Mouse (Mus musculus) adrenal gland, adult 18-20 months (tissue): Measurements from ENCODE around the gene Cwc22. TPM values are rescaled to one million over a fixed set of nuclear protein-coding genes. Genes with fewer than 3 reads are reported as not detected.
A peak's percentile ranks its signal among the peaks of the same experiment; 100 is the strongest.

Experiments used
- DNase-seq, 2 experiments: peaks; one replicate each; pipeline ENCODE4 v3.0.0; 2021 to 2022; ENCODE audit warnings: low spot score in 2 of 2
- long read RNA-seq, 2 experiments: library from polyadenylated mRNA; stranded (forward); transcript quantifications; one replicate each; pipeline ENCODE4 v2.0.0; 2021
- total RNA-seq, 2 experiments: library from RNA; stranded (reverse); gene quantifications; 1 replicate in 1 of 2; 2 replicates in 1 of 2; pipeline ENCODE4 v1.2.3; 2021

Cwc22 gene
- 10 to 100 TPM; 24.4 to 26.6 TPM for total RNA-seq
- long read RNA-seq, experiment 1, partial matches to known transcripts, result 0 of 8 reads
- long read RNA-seq, experiment 1, other reads (novel, unspliced or antisense), result 5 of 8 reads
- long read RNA-seq, experiment 2, transcript Cwc22-201 (21 exons, 3,471 nt), result major isoform, 6 of 25 reads
- long read RNA-seq, experiment 2, partial matches to known transcripts, result 3 of 25 reads
- long read RNA-seq, experiment 2, other reads (novel, unspliced or antisense), result 10 of 25 reads

- peak; percentile 84 to 86 for DNase-seq
Measured at GRCm38 (mm10) chr2:77945596-77946485, at the start of gene Cwc22. Gene Cwc22, minus strand, starts transcription at chr2:77946375.

- no peak for DNase-seq
Measured at GRCm38 (mm10) chr2:77993727-77994401, 47.7 kb upstream of the Cwc22 start.

- DNase-seq, result no peak
Measured at GRCm38 (mm10) chr2:77992951-77993604, 46.9 kb upstream of the Cwc22 start.

GRCm38 (mm10) chr2:77990820-77991219 lies 44.6 kb upstream of the Cwc22 start:
- no peak for DNase-seq

- DNase-seq, result no peak
Measured at GRCm38 (mm10) chr2:77990121-77990520, 43.9 kb upstream of the Cwc22 start.

GRCm38 (mm10) chr2:77989390-77989789 lies 43.2 kb upstream of the Cwc22 start:
- no peak for DNase-seq

- no peak for DNase-seq
Measured at GRCm38 (mm10) chr2:77985991-77986730, 40.0 kb upstream of the Cwc22 start.

GRCm38 (mm10) chr2:77984209-77984608 lies 38.0 kb upstream of the Cwc22 start:
- no peak for DNase-seq

GRCm38 (mm10) chr2:77981826-77982225 lies 35.7 kb upstream of the Cwc22 start:
- DNase-seq, result no peak

GRCm38 (mm10) chr2:77980696-77981095 lies 34.5 kb upstream of the Cwc22 start:
- DNase-seq, result no peak

- DNase-seq, result no peak
Measured at GRCm38 (mm10) chr2:77979519-77979918, 33.3 kb upstream of the Cwc22 start.

GRCm38 (mm10) chr2:77979081-77979480 lies 32.9 kb upstream of the Cwc22 start:
- no peak for DNase-seq

- no peak for DNase-seq
Measured at GRCm38 (mm10) chr2:77978256-77978655, 32.1 kb upstream of the Cwc22 start.

GRCm38 (mm10) chr2:77976321-77976920 lies 30.2 kb upstream of the Cwc22 start:
- no peak for DNase-seq

- DNase-seq, result no peak
Measured at GRCm38 (mm10) chr2:77975606-77976005, 29.4 kb upstream of the Cwc22 start.

GRCm38 (mm10) chr2:77974986-77975385 lies 28.8 kb upstream of the Cwc22 start:
- DNase-seq, result no peak

GRCm38 (mm10) chr2:77974366-77974765 lies 28.2 kb upstream of the Cwc22 start:
- no peak for DNase-seq

GRCm38 (mm10) chr2:77973296-77973695 lies 27.1 kb upstream of the Cwc22 start:
- no peak for DNase-seq

GRCm38 (mm10) chr2:77972541-77972940 lies 26.4 kb upstream of the Cwc22 start:
- no peak for DNase-seq

- DNase-seq, result no peak
Measured at GRCm38 (mm10) chr2:77971871-77972270, 25.7 kb upstream of the Cwc22 start.
